Mouse (Mus musculus) T-helper 2 cell (primary cell): Measurements from ENCODE around the gene Scg3.
"Not testable (repeated sequence)": the region's sequence is repeated elsewhere in the genome, so short reads cannot be mapped to it uniquely, and the experiment has no call there.

Experiments
- in situ Hi-C: fragments of 300-600 bp; cut with MboI, MseI; formaldehyde crosslinking; loops from one replicate; pipeline ENCODE4 v1.15.1; 2025; ENCODE audit warnings: high pct_unique_total_duplicates

Gene Scg3

DNA sequence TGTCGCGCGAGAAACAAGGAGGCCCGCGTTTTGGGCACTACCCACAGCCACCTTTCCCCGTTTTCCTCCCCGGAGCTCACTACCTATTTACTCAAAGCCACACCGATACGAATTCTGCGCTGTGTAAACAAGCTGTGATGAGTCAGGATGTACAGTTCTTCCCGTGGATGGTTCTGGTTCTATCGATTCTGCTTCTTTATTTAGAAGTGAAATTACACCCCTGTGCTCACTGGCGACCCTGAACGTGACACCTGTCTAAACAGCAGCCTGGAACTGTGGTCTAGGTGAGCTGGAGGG is 57.6 kb downstream of the Scg3 start:
- in situ Hi-C loops = no loop called here

DNA sequence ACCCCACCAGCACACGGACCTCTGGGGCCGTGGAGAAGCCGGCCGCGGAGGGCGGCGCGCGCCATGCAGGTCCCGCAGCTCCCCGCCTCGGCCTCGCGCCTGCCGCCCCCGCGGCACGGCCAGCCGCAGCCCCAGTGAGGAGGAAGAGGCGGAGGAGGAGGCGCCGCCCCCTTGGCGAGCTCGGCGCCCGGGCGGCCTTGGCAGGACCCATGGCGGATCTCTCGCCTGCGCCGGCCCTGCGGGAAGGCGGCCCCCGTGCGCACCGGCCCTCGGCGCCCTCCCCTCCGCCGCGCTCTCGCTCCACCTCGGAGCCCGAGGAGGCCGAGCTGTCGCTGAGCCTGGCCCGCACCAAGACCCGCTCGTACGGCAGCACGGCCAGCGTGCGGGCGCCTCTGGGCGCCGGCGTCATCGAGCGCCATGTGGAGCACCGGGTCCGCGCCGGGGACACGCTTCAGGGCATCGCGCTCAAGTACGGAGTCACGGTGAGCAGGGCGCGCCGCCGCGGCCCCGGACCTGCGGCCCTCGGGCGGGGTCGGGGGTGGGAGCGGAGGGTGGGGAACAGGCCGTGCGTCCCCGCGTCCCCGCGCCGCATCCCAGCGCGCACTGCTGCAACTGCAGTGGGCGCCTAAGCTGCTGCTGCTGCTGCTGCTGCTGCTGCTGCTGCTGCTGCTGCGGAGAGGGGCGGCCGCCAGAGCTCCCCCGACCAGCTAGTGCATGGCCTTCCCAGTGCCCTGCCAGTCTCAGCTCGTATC is 58.1 kb downstream of the Scg3 start, which contains the start of gene Lysmd2:
Lysmd2 (plus strand) TSS at position 186 of the 752 bp plus-strand sequence.
- in situ Hi-C loops = no loop called here

DNA sequence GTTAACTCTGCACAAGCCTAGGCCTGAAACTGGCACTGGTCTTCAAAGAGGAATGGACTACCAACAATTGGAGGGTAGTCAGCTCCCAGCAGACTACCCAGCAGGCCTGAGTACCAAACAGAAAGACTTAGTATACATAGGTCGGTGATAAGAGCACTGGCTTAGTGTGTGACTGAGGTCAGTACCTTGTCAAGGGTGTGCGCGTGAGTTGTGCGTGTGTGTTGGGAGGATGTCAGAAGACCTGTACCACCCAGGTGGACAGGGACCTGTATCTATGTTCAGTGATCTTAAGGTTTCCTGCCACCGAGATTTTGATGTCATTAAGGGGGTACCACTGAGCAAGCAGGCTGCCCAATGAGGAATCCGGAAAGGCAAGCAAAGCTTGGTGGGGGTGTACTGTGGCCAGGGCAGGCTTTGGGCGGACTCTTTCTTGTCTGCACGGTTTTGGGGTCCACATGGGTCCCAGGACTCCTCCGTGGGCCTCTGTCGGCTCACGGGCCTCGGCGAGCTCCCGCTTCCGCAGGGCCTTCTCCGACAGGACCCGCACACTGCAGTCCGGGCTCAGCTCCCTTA is 58.8 kb downstream of the Scg3 start:
- in situ Hi-C loops = no loop called here

DNA sequence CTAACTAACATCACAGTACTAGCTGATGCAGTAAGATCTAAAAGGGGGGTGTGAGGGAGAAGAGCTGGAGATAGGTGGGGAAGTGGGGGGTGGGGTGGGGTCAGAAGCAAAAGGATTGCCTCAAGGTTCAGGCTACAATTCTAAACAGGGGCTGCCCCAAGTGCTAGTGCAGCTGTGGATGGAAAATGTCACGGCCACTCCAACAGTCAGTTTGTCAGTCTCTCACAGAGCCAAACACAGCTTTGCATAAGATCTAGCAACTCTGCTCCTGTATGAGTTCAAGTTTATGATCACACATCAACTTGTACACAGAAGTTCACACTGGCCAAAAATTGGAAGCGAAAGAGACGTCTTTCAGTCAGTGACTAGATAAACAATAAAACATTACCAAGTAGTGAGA is 62.4 kb downstream of the Scg3 start:
- in situ Hi-C loops = no loop called here

DNA sequence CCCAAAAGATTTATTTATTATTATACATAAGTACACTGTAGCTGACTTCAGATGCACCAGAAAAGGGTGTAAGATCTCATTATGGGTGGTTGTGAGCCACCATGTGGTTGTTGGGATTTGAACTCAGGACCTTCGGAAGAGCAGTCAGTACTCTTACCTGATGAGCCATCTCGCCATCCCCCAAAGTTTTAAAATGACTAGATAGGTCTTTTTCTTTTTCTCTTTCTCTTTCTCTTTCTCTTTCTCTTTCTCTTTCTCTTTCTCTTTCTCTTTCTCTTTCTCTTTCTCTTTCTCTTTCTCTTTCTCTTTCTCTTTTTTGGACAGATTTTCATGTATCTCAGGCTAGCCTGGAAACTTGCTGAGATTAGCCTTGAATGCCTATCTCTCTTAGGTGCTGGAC is 64.1 kb downstream of the Scg3 start:
- in situ Hi-C loops = not testable (repeated sequence)

DNA sequence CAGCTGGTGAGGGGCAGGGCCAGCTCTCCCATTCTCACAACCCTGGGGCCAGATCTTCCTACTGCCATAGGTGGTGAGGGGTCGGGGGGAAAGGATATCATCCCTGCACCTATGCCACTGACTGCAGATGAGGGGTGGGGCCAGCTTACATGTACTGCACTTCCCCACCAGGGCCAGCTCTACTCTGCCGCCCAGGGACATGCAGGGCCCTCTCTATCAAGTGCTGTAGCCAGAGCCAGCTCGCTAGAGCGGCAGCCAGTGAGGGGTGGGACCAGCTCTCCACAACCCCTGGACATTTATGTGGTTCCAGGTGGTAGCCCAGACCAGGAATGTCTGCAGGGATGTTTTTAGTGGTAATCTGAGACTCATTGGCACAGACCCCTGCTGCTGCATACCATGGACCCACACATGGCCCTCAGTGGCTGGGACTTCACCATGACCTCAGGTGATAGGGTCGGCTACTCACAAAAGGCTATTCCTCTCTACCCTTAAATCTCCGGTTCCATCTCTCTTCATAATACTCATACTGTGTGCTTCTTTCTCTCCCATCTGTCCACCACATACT is 64.9 kb downstream of the Scg3 start:
- in situ Hi-C loops = no loop called here

DNA sequence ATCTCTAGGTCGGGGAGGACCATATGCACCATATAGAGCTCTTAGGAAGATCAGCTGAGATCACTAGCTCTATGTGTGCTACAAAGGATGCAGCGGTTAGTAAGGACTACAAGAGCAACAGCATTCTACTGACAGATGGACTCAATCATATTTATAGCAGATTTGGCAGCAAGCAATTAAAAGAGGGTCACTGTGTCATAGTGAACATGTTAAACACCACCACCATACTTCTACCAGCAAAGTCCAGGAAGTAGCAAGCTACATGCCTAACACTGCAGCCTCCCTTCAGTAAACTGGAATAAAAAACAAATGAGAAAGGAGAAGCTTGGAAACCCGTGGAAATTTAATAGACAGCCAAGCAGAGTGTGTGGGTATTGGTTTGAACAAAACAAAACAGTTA is 67.3 kb downstream of the Scg3 start:
- in situ Hi-C loops = no loop called here

DNA sequence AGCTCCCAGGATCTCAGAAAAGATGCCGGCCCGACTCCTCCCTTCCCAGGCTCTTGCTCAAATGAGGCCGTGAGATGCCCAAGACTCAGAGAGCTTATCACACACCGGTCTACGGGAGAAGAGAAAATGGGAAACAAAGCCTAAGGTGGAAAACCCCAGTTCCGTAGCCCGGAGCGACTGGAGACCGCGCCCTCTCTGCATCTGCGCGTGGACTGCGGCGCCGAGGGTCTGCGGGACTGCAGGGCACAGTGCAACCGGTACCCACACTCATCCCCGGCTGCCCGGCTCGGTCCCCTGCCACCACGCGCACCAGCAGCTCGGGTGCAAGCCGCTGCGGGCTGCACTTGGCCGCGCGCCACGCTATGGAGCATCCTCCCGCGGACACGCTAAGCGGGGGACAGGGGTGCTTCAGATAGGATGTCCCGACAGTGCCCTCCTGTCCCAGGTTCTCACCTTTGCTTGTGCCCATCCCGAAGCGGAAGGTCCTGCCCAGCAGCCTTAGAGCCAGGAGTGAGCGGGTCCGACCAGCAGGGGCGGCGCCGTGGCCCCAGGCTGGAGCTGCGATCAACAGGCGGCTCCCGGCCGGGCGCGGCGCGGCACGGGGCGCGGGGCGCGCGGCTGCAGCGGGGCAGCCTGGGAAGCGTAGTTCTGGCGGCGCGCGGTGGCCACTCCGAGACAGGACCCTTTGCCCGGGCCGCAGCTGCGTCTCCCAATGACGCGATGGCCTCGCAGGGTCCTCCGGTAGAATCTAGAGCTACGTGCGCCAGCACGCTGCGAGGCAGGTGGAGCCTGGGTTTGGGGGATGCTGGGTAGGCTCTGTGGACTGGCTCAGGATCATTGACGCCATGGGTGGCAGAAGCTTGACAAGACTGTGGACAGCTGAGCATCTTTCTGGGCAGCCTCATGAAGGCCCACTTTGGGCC is 73.0 kb downstream of the Scg3 start, which contains the start of gene Tmod2:
Tmod2 (minus strand) TSS at position 755 of the 923 bp plus-strand sequence.
- in situ Hi-C loops = no loop called here

DNA sequence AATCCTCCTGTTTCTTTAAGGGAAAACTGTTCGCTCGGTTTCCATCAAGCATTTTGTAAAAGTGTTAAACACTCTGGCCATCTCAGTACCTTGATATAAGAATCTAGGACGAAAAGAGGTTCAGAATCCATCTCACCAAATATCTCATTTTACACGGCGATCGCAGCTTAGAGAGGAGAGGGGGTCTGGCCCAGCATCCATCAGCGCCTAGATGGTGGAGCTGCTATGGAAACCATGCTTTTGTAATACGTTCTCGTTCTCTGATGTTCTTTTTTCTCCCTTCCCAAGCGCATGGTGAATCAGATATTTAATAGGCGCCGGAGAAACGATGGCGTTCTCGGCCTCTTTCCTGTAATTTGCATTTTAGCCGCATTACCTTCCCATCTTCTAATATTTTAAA is 73.9 kb downstream of the Scg3 start:
- in situ Hi-C loops = no loop called here

DNA sequence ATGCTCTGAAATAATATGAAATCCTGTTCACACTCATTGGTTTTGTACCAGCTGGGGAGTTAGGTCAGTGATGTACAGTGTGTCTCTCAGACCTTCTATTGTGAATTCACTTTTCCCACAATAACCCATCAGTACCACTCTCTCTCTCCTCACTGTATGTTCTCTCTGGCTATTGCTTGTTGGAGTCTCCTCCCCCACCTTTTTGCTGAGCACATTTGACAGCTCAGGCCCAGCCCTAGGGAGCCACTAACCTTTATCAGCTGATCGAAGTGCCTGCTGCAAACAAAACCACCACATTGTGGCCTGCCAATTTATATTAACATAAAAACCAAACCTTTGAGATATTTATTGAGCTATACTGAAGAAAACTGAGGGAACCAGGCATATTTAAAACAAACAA is 74.4 kb downstream of the Scg3 start:
- in situ Hi-C loops = no loop called here

DNA sequence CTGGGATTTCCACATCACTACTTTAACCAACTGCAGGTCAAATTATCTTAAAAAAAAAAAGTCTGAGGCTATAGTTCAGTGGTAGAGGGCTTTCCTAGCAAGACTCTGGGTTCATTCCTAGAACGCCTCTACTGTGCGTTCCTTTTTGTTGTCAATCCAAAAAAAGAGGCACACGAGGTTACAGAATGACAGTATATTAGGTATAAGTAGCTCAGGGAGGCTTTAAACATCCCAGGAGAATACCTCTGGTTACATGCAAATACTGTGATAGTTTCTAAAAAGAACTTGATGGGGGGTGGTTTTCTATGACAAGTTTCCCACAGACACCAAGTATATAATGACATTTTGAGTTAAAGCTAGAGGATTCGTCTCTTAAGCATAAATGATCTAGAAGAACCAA is 76.4 kb downstream of the Scg3 start:
- in situ Hi-C loops = no loop called here

DNA sequence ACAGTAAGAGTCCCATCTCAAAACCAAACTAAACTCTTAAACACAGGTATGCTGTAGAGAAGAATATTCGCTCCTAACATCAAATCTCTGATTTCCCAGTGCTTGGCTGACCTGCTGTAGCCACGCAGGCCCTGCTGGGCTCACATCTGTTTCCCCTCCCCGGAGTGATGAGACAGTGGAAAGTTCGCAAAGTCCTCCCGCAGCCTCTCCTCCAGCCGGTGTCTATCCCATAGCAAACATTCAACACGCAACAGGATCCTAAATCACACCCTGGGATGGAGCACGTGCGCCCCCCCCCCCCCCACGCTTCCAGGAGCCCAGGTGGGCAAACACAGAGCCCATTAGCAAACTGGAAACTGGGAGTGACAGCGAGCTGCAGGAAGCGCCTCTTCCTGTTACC is 82.3 kb downstream of the Scg3 start:
- in situ Hi-C loops = no loop called here

DNA sequence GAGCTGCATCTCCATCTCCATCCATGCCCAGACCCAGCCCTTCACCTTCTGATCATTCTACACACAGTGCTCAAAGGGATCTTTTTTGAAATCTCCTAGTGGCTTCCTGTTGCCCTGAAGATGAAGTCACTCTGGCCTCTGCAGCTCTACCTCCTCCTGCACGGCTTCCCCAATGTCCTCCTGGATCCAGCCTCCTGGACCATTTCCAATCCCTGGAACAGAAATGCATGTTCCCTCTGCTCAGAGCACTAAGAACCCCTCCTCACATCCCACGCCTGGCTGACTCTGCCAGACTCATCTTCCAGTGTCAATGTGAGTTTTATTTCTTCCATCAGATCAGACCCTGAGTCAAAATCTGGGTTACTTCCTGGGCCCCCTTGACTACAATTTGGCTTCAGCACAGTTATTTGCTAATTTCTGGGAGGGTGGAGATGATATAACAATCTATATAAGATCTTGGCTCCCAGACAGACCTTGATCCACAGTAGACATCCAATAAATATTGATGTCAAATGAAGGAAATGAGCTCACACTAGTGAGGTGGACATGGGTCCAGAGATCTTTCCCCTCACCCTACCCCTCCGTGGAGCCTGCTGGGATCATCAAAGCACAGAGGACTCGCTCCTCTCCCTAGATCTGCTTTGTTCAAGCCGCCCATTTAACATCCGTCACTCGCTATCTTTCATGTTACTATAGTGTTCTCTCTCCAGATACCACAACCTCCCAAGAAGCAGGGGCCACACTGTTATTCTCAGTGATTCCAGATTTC is 83.5 kb downstream of the Scg3 start:
- in situ Hi-C loops = no loop called here

DNA sequence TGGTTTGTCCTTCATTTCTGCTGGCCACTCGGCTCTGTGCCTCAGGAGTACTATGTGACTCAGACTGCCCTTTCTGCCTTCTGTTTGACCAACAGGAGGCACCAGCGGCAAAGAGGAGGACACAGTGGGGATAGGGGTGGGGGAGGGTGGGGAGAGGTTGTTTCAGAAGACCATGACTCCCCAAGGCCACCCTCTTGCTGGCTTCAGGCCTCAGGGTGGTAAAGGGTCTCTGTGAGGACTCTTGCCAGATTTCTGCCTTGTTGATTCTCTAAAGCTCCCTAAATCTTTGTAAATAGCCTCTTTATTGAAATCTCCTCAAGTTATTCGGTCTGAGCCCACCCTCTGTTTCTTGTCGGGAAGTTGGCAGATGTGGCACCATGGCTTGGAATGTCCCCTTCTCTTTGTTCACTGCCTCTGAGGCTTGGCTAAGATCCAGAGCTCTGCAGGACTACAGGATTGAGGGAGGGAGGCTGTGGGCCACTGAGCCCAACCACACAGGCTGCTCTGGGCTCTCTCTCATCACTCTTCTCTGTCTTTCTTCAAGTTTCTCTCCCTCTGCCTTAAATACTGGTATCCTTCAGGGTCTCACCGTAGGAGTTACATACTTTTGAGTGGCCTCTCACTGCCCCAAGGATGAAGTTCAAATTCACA is 84.5 kb downstream of the Scg3 start:
- in situ Hi-C loops = no loop called here

DNA sequence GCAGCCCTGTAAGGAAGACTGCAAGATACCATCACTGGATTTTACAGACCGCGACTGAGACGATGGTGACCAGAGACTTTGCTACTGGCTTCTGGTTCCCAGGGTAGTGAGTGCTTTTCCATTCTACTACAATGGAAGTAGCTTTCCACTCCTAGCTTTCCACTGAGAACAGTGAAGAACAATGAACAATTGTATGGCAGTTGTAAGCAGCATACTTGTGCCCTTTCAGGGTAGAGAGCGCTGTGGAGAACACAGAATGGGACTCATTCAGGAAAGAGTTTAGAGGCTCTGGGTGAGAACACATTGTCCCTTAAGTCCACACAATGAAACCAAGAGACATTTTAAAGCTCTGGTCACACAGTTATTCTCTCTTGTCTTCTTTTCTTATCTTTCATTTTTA is 86.3 kb downstream of the Scg3 start:
- in situ Hi-C loops = no loop called here

DNA sequence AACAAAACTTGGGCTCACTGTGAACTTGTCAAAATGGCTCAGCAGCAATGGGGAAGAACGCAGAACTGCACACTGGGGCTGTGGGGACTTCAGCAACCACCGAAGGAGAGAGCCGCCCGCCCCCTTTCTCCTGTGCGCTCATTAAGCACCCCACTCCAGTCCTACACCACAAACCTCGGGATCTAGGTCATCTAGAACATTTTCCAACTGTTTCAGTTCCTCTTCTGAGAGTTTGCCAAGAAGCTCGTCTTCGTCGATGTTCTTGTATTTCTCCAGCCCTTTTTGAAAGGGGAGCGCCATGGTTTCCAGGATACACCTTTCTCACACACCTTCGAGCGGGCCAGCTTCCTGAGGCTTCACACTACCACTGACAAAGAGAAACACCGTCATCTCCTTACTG is 86.8 kb downstream of the Scg3 start:
- in situ Hi-C loops = no loop called here

DNA sequence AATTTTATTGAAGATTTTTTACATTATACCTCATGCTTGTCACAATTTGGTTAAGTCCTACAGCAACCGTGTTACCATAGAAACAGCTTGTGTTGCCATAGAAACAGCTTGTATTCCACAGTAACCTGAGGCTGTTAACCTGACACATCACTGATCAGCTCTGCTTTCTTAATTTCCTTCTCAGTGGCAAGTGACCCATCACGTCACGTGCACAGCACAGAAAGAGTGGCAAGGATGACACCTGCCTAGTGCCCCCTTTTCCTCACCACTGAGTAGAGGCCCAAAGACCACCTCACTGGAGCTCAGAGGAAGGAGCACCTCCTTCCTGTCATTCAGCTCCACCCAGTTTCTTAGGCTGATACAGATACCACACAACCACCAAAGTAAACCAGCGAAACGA is 90.4 kb downstream of the Scg3 start:
- in situ Hi-C loops = no loop called here
